Mouse (Mus musculus): Measurements from ENCODE around the gene AL607142.1. TPM values are rescaled to one million over a fixed set of nuclear protein-coding genes. Genes with fewer than 3 reads are reported as not detected.

The AL607142.1 gene
- total and polyA plus RNA-seq, 3 experiments: not detected

DNA sequence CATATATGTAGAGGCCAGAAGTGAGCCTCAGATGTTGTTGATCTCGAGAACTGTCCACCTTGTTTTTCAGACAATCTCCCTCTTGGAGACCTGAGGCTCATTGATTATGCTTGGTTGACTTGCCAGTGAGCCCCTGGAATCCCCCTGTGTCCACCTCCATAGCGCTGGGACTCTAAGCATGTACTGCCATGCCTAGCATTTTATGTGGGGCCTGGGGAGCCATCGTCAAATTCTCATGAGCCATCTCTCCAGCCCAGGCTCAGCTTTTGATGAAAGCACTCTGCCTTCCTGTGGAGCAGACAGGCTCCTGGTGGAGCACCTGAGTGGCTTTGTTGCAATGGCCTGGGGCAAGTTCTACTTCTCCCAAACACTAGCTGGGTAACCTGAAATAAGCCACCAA, 14.9 kb upstream of the AL607142.1 start:
- no peaks in the 10 kb centered on the region for H3K36me3 ChIP-seq (ENCODE audit: control insufficient read depth, insufficient read depth, low read length)
- intact Hi-C loops (cut with DNase I): no loop called here
- no peaks in the 10 kb centered on the region for H3K27me3 ChIP-seq (ENCODE audit: control insufficient read depth, insufficient read depth, low read length)
- TF ChIP-seq EP300 (IDR thresholded peaks at IDR 0.05; ENCODE audit: insufficient read depth, low read depth, low read length) (no peak), POLR2A (IDR thresholded peaks at IDR 0.05; ENCODE audit: insufficient read depth, low read depth, low read length) (no peak), CTCF (IDR thresholded peaks at IDR 0.05) (no peak)
- H3K27ac ChIP-seq: no peak overlapping the region
- H3K4me3 ChIP-seq: no peak overlapping the region
- no peak overlapping the region for H3K9ac ChIP-seq (ENCODE audit: low read depth, low read length)
- peaks cover 6% of the 10 kb centered on the region for H3K4me1 ChIP-seq (ENCODE audit: control insufficient read depth, insufficient read depth, low read length)
- no peaks in the 10 kb centered on the region for H3K79me2 ChIP-seq (replicated peaks; ENCODE audit: control insufficient read depth, insufficient read depth, low read length)
- WGBS: 93% methylated on average over 3 of the region's 3 CpGs
- DNase-seq: no peak

- intact Hi-C loops (cut with DNase I): no loop called here
- no peak for TF ChIP-seq EP300 (IDR thresholded peaks at IDR 0.05; ENCODE audit: insufficient read depth, low read depth, low read length)
- no peak for TF ChIP-seq CTCF (IDR thresholded peaks at IDR 0.05)
- TF ChIP-seq POLR2A (IDR thresholded peaks at IDR 0.05; ENCODE audit: insufficient read depth, low read depth, low read length): no peak
- no peak overlapping the region for H3K4me3 ChIP-seq
- DNase-seq: no peak
- H3K27ac ChIP-seq: no peak overlapping the region
- peaks cover 2% of the 10 kb centered on the region for H3K4me1 ChIP-seq (ENCODE audit: control insufficient read depth, insufficient read depth, low read length)
- H3K9ac ChIP-seq (ENCODE audit: low read depth, low read length): no peak overlapping the region
- no peaks in the 10 kb centered on the region for H3K79me2 ChIP-seq (replicated peaks; ENCODE audit: control insufficient read depth, insufficient read depth, low read length)
- no peaks in the 10 kb centered on the region for H3K36me3 ChIP-seq (ENCODE audit: control insufficient read depth, insufficient read depth, low read length)
- no peaks in the 10 kb centered on the region for H3K27me3 ChIP-seq (ENCODE audit: control insufficient read depth, insufficient read depth, low read length)
These were observed 12.3 kb upstream of the AL607142.1 start for GRCm38 (mm10) chr4:120052481-120052880.

DNA sequence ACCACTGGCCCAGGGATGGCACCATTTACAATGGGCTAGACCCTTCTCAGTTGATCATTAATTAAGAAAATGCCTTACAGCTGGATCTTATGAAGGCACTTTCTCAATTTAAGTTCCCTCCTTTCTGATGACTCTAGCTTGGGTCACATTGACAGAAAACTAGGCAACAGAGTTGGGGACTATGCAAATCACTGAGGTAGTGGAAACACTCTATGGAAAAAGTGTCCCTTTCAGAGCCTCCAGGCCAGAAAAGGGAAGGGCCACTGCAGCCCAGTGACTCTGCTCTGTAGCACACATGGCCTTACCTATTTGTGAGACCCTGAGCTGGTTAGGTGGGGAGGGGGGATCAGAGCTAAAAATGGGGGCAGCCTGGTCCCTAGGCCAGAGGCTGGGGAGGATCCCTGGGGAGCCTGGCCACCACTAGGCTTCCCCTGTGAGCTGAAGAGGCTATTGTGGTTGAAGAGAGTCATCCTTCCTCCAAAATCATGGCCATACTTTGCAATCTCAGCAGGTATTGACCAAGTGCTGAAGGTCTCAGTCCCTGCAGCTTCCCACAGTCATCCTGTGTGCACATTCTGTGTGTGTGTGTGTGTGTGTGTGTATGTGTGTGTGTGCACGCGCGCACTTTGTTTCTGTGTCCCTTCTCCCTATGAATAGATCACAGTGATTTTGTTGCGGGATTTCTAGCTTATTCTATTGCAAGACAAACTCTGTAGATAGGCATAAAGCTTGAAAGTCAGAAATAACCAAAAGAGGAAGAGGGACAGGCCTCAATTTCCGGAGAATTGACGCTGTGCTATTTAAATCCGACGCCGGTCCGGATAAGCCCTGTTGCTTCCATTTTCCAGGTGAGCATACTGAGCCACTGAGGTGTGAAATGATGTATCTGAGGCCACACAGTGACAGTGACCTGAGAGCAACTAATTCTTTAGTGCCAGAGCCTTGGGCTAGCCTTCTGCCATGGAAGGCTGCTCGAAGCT, 11.5 kb upstream of the AL607142.1 start:
- Histone ChIP-seq H3K36me3 (ENCODE audit: control insufficient read depth, insufficient read depth, low read length) (no peaks in the 10 kb centered on the region), H3K79me2 (replicated peaks; ENCODE audit: control insufficient read depth, insufficient read depth, low read length) (no peaks in the 10 kb centered on the region), H3K27ac (no peak overlapping the region), H3K27me3 (ENCODE audit: control insufficient read depth, insufficient read depth, low read length) (no peaks in the 10 kb centered on the region), H3K9ac (ENCODE audit: low read depth, low read length) (no peak overlapping the region), H3K4me1 (ENCODE audit: control insufficient read depth, insufficient read depth, low read length) (peaks cover 2% of the 10 kb centered on the region), H3K4me3 (no peak overlapping the region)
- intact Hi-C loops (cut with DNase I): no loop called here
- no peak for TF ChIP-seq CTCF (IDR thresholded peaks at IDR 0.05)
- no peak for TF ChIP-seq EP300 (IDR thresholded peaks at IDR 0.05; ENCODE audit: insufficient read depth, low read depth, low read length)
- TF ChIP-seq POLR2A (IDR thresholded peaks at IDR 0.05; ENCODE audit: insufficient read depth, low read depth, low read length): no peak
- no peak for DNase-seq
- 82% methylated on average over 11 of the region's 11 CpGs for WGBS

GRCm38 (mm10) chr4:120054145-120054544, 10.7 kb upstream of the AL607142.1 start:
- peak in 1 of 2 experiments; percentile 49 for DNase-seq
- H3K4me3 ChIP-seq: no peak overlapping the region
- no peaks in the 10 kb centered on the region for H3K79me2 ChIP-seq (replicated peaks; ENCODE audit: control insufficient read depth, insufficient read depth, low read length)
- TF ChIP-seq EP300 (IDR thresholded peaks at IDR 0.05; ENCODE audit: insufficient read depth, low read depth, low read length) (no peak), POLR2A (IDR thresholded peaks at IDR 0.05; ENCODE audit: insufficient read depth, low read depth, low read length) (no peak), CTCF (IDR thresholded peaks at IDR 0.05) (no peak)
- H3K27ac ChIP-seq: no peak overlapping the region
- H3K36me3 ChIP-seq (ENCODE audit: control insufficient read depth, insufficient read depth, low read length): no peaks in the 10 kb centered on the region
- no peak overlapping the region for H3K9ac ChIP-seq (ENCODE audit: low read depth, low read length)
- H3K4me1 ChIP-seq (ENCODE audit: control insufficient read depth, insufficient read depth, low read length): peaks cover 2% of the 10 kb centered on the region
- WGBS: 43% methylated on average over 9 of the region's 9 CpGs
- intact Hi-C loops (cut with DNase I): no loop called here
- H3K27me3 ChIP-seq (ENCODE audit: control insufficient read depth, insufficient read depth, low read length): no peaks in the 10 kb centered on the region

DNA sequence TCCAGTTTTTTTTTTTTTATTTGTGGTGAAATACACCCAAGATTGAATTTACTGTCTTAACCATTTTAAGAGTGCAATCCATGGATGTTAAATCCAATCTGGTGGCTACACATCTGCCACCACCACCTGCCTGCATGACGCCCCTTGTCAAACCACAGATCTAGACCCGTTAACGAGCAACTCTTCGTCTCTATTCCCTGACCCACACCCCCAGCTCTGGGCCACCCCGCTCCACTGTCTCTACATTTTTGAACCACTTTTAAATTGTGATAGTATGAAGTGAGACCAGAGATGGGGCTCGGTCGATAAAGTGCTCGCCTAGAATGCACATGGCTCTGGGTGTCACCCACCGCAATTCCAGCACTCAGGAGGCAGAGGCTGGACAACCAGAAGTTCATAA, 8.3 kb upstream of the AL607142.1 start:
- intact Hi-C loops (cut with DNase I): no loop called here
- Histone ChIP-seq H3K4me3 (no peak overlapping the region), H3K27ac (no peak overlapping the region), H3K36me3 (ENCODE audit: control insufficient read depth, insufficient read depth, low read length) (no peaks in the 10 kb centered on the region), H3K27me3 (ENCODE audit: control insufficient read depth, insufficient read depth, low read length) (no peaks in the 10 kb centered on the region), H3K79me2 (replicated peaks; ENCODE audit: control insufficient read depth, insufficient read depth, low read length) (no peaks in the 10 kb centered on the region), H3K9ac (ENCODE audit: low read depth, low read length) (no peak overlapping the region), H3K4me1 (ENCODE audit: control insufficient read depth, insufficient read depth, low read length) (peaks cover 2% of the 10 kb centered on the region)
- TF ChIP-seq EP300 (IDR thresholded peaks at IDR 0.05; ENCODE audit: insufficient read depth, low read depth, low read length): no peak
- no peak for TF ChIP-seq CTCF (IDR thresholded peaks at IDR 0.05)
- 94% methylated on average over 9 of the region's 9 CpGs for WGBS
- no peak for DNase-seq

DNA sequence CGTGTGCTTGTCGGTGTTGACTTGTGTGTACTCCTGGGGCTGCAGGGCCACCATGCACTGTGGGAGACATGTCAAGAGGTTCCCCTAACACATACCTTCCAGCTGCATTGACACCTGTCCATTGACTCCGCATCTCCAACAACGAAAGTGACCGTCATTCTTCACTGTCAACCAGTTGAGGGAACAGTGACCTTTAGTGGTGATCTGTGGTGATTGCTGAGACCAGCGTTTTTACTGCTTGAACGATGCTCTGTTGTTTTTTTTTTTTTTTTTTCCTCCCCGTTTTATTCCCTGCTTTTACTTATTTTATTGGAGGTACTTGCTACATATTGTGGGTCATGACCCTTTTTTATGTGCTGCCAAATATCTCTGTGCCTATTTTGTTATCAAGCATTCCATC, 7.3 kb upstream of the AL607142.1 start:
- Histone ChIP-seq H3K36me3 (ENCODE audit: control insufficient read depth, insufficient read depth, low read length) (no peaks in the 10 kb centered on the region), H3K4me1 (ENCODE audit: control insufficient read depth, insufficient read depth, low read length) (peaks cover 2% of the 10 kb centered on the region), H3K79me2 (replicated peaks; ENCODE audit: control insufficient read depth, insufficient read depth, low read length) (no peaks in the 10 kb centered on the region), H3K4me3 (no peak overlapping the region), H3K27me3 (ENCODE audit: control insufficient read depth, insufficient read depth, low read length) (no peaks in the 10 kb centered on the region), H3K9ac (ENCODE audit: low read depth, low read length) (no peak overlapping the region), H3K27ac (no peak overlapping the region)
- no peak for TF ChIP-seq CTCF (IDR thresholded peaks at IDR 0.05)
- no peak for TF ChIP-seq EP300 (IDR thresholded peaks at IDR 0.05; ENCODE audit: insufficient read depth, low read depth, low read length)
- TF ChIP-seq POLR2A (IDR thresholded peaks at IDR 0.05; ENCODE audit: insufficient read depth, low read depth, low read length): no peak
- intact Hi-C loops (cut with DNase I): no loop called here
- no peak for DNase-seq
- WGBS: 78% methylated on average over 8 of the region's 8 CpGs

All from heart, adult 2 months (tissue).